Mouse (Mus musculus): Measurements from ENCODE around the gene Tusc2.

The Tusc2 gene

GRCm38 (mm10) chr9:107563029-107563581, at the start of gene Tusc2:
TSS of gene Tusc2 (plus strand) at chr9:107563255.
- DNase-seq (ENCODE audit: low spot score): peak; percentile 98

- peak; percentile 84 for DNase-seq (ENCODE audit: low spot score)
These were observed 48.6 kb upstream of the Tusc2 start for GRCm38 (mm10) chr9:107514303-107514955.

- no peak for DNase-seq (ENCODE audit: low spot score)
These were observed 42.7 kb upstream of the Tusc2 start for GRCm38 (mm10) chr9:107520331-107520730.

- no peak for DNase-seq (ENCODE audit: low spot score)
These were observed 41.9 kb upstream of the Tusc2 start for GRCm38 (mm10) chr9:107521190-107521589.

- DNase-seq (ENCODE audit: low spot score): peak; percentile 40
These were observed 41.2 kb upstream of the Tusc2 start for GRCm38 (mm10) chr9:107521711-107522399.

GRCm38 (mm10) chr9:107522400-107522711, 40.7 kb upstream of the Tusc2 start:
- DNase-seq (ENCODE audit: low spot score): no peak

- peak; percentile 87 for DNase-seq (ENCODE audit: low spot score)
These were observed 36.6 kb upstream of the Tusc2 start for GRCm38 (mm10) chr9:107526198-107527026.

- DNase-seq (ENCODE audit: low spot score): peak; percentile 98
These were observed 29.2 kb upstream of the Tusc2 start, which contains the start of gene Tmem115 for GRCm38 (mm10) chr9:107533791-107534407. TSS of gene Tmem115 (plus strand) at chr9:107533945.

DNA sequence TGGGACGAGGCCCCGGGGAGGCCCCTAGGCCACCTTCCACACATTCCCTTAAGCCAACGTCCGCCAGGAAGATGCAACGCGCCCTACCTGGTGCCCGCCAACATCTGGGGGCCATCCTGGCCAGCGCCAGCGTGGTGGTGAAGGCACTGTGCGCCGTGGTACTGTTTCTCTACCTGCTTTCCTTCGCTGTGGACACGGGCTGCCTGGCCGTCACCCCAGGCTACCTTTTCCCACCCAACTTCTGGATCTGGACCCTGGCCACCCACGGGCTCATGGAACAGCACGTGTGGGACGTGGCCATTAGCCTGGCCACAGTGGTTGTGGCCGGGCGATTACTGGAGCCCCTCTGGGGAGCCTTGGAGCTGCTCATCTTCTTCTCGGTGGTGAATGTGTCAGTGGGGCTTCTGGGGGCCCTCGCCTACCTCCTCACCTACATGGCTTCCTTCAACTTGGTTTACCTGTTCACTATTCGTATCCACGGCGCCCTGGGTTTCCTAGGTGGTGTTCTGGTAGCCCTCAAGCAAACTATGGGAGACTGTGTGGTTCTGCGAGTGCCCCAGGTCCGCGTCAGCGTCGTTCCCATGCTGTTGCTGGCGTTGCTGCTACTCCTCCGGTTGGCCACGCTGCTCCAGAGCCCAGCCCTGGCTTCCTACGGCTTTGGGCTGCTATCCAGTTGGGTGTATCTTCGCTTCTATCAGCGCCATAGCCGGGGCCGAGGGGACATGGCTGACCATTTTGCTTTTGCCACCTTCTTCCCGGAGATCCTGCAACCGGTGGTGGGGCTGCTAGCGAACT, 28.4 kb upstream of the Tusc2 start:
- no peak for DNase-seq (ENCODE audit: low spot score)

- DNase-seq (ENCODE audit: low spot score): no peak
These were observed 24.8 kb upstream of the Tusc2 start for GRCm38 (mm10) chr9:107538231-107538630.

GRCm38 (mm10) chr9:107538711-107539110, 24.3 kb upstream of the Tusc2 start:
- no peak for DNase-seq (ENCODE audit: low spot score)

DNA sequence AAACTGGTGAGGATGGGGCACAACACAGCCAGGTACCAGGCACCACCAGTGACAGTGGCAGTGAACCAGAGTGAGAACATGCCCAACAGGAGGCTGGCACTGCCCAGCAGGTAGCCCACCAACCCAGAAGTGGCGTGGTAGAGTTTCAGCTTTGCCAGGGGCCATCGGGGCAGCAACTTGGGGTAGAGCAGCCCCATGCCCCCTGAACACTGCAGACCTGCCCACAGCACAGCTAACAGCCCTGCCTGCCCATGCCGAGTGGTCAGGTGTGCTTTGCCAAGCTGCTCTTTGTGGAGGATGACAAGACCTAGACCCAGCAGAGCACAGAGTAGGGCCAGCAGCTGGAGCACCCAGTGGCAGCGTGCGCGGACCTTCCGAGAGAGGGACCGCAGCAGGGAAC, 23.1 kb upstream of the Tusc2 start:
- DNase-seq (ENCODE audit: low spot score): no peak

DNA sequence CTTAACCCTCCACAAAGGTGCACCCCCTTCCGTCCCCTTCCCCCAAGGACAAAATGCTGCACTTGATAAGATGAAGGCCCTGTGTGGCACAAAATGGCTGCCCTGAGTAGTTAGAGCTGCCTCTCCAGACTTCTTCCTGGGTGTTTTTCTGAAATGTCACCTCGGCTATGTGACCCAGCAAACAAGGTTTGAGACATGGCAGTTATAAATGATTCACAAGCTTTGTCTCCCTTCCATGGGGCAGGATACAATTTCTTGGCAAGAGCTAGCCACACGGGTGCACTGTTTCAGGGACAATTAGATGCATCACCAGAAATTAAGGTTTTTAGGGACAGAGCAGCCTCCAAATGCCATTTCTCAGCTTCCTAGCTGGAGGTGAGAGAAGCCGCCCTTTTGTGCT, 22.6 kb upstream of the Tusc2 start:
- no peak for DNase-seq (ENCODE audit: low spot score)

DNA sequence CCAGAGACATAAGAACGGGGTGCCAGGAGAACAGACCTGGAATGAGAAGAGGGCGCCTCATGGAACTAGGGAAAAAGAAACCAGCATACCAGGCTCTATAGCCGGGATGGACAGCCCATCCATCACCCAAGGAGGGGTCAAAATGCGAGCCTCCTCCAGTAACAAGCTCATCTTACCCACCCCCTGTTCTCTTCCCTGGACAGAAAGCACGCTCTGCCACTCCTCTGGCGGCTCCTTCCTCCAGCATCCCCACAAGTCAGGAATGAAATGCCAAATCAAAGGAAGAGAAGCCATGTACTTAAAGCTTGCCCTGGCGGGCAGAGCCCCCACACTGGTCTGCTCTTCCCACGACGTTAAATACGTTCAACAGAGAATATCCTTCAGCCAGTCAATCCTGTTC, 22.1 kb upstream of the Tusc2 start:
- no peak for DNase-seq (ENCODE audit: low spot score)

GRCm38 (mm10) chr9:107541474-107542351, 21.3 kb upstream of the Tusc2 start, which contains the start of the genes Cyb561d2 and Nprl2:
TSS of gene Cyb561d2 (minus strand) at chr9:107542193.
TSS of gene Nprl2 (plus strand) at chr9:107542226.
- peak; percentile 96 for DNase-seq (ENCODE audit: low spot score)

GRCm38 (mm10) chr9:107542352-107542686, 20.7 kb upstream of the Tusc2 start:
- no peak for DNase-seq (ENCODE audit: low spot score)

- DNase-seq (ENCODE audit: low spot score): no peak
These were observed 20.3 kb upstream of the Tusc2 start for GRCm38 (mm10) chr9:107542721-107543120.

- DNase-seq (ENCODE audit: low spot score): no peak
These were observed 19.8 kb upstream of the Tusc2 start for GRCm38 (mm10) chr9:107543299-107543698.

- no peak for DNase-seq (ENCODE audit: low spot score)
These were observed 18.8 kb upstream of the Tusc2 start for GRCm38 (mm10) chr9:107544196-107544700.

DNA sequence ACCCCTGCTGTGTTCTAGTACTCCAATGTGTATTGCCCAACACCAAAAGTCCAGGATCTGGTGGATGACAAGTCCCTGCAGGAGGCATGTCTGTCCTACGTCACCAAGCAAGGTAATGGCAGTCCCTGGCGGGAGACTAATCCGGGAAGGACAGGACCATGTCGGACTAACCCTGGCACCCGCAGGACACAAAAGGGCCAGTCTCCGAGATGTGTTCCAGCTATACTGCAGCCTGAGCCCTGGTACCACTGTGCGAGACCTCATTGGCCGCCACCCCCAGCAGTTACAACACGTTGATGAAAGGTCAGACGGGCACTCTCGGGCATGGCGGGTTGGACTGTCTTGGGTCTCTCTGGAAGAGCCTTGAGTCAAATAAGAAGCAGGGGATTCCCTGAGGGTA, 18.3 kb upstream of the Tusc2 start:
- DNase-seq (ENCODE audit: low spot score): no peak
